18 mouse cellular contexts compared by ENCODE assay signal in genomic region chr14:25651905-25652304, GRCm38 (mm10).
"Had no signal": no experiment of that assay in that cellular context is flagged by ENCODE, and none has a peak within 500 bp of the region (broad histone marks: within the 10 kb centered on the region; RNA-seq: fewer than 3 reads in every experiment).

No protein-coding gene starts in this region.

- H3K4me3 ChIP-seq: megakaryocyte, embryonic 14.5 days; midbrain, embryonic 13.5 days; midbrain, embryonic 15.5 days; neural tube, embryonic 13.5 days; neural tube, embryonic 15.5 days had no signal

- H3K27ac ChIP-seq: midbrain, embryonic 13.5 days; midbrain, embryonic 15.5 days; neural tube, embryonic 13.5 days; neural tube, embryonic 15.5 days had no signal

- H3K4me2 ChIP-seq: lung, embryonic 14.5 days; midbrain, embryonic 11.5 days; midbrain, embryonic 13.5 days; midbrain, embryonic 15.5 days; neural tube, embryonic 13.5 days; neural tube, embryonic 15.5 days had no signal

- DNase-seq: lung, adult 18-20 months; lung, embryonic 14.5 days; lung, postnatal 10 days; lung, postnatal 4 days; retina, postnatal 1 day; right cerebral cortex, adult 18-20 months; right cerebral cortex, postnatal 25 days; right cerebral cortex, postnatal 4 days; spleen, adult 18-20 months; thymus, adult 18-20 months; thymus, postnatal 14 days; thymus, postnatal 36 days had no signal

- H3K27me3 ChIP-seq: megakaryocyte, embryonic 14.5 days; midbrain, embryonic 13.5 days; midbrain, embryonic 15.5 days; neural tube, embryonic 13.5 days; neural tube, embryonic 15.5 days had no signal
